Mouse (Mus musculus) ES-Bruce4 (cell line): ENCODE results near the gene Enc1.
A peak's percentile ranks its signal among the peaks of the same experiment; 100 is the strongest.

Source experiments
- CTCF ChIP-seq: IDR thresholded peaks from one replicate; pipeline ENCODE4 v1.8.1; 2011; ENCODE audit warnings: low read depth, low read length
- EP300 ChIP-seq: IDR thresholded peaks from 2 replicates; pipeline ENCODE4 v1.6.1; 2011; ENCODE audit warnings: low read depth, low read length; ENCODE audit not compliant: insufficient read depth
- POLR2A ChIP-seq: IDR thresholded peaks from one replicate; pipeline ENCODE4 v1.8.1; 2011; ENCODE audit warnings: low read length; ENCODE audit not compliant: insufficient read depth

DNA sequence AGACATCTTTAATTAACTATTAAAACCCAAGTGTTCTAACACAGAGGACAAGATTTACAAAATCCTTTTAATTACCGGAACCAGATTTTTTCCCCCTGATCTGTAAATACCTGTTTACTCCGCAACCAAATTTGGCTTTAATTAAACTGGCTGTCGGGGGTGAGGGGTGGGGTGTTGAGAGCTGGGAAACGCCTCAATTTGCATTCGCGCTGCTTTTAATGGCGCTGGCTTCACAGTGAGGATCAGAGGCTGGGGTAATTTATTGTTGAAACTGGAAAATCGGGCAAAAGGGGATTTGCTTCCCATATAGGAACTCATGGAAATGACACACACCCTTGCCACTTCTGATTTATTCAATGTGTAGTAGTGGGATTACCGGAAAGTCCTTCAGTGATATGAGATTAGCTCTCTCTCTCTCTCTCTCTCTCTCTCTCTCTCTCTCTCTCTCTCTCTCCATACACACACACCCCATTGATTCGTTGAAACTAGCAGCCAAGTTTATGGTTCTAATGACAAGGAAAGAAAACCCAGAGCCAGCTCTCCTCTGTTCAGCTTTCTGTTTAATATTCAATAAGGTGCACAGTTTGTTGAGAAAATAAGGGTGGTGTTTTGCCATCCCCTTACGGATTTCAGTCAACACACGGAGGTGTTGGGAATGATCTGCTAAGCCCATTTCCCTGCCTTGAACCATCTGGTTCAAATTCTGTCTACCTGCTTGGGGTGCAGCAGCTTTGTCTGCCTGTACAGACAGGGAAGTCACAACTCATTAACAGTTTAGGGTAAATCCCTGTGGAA lies 51.7 kb downstream of the Enc1 start:
- no peak for TF ChIP-seq CTCF
- no peak for TF ChIP-seq POLR2A
- 0 out of 2 replicates have a peak, but pooled peaks have one; percentile 37 for TF ChIP-seq EP300
